Mouse (Mus musculus) G1E (cell line): ENCODE measurements around the gene Qsox2.

Experiments used
- CTCF ChIP-seq: IDR thresholded peaks from 2 replicates; pipeline ENCODE4 v1.5.1; 2012; ENCODE audit warnings: low read depth, low read length, inconsistent platforms, mixed read lengths
- GATA1 ChIP-seq: IDR thresholded peaks from 2 replicates; pipeline ENCODE4 v1.6.1; 2012; ENCODE audit warnings: borderline replicate concordance, low read length, inconsistent platforms, mixed read lengths
- POLR2AphosphoS5 ChIP-seq: IDR thresholded peaks from 2 replicates; pipeline ENCODE4 v1.6.1; 2012; ENCODE audit warnings: low read depth, low read length, inconsistent platforms; ENCODE audit not compliant: insufficient replicate concordance
- TAL1 ChIP-seq: conservative IDR thresholded peaks from 2 replicates; pipeline ENCODE4 v1.6.1; 2012; ENCODE audit warnings: low read depth, low read length, inconsistent platforms, mixed read lengths

GRCm38 (mm10) chr2:26264646-26265045 is 27.3 kb upstream of the Qsox2 start:
- TF ChIP-seq CTCF: no peak
- no peak for TF ChIP-seq GATA1
- no peak for TF ChIP-seq TAL1
- no peak for TF ChIP-seq POLR2AphosphoS5
